Mouse (Mus musculus) left cerebral cortex, postnatal 10 days (tissue): Measurements from ENCODE around the gene Ptprm. TPM values are rescaled to one million over a fixed set of nuclear protein-coding genes. Genes with fewer than 3 reads are reported as not detected.
A peak's percentile ranks its signal among the peaks of the same experiment; 100 is the strongest.

Source experiments
- DNase-seq, 2 experiments: peaks; one replicate each; pipeline ENCODE4 v3.0.0; 2021 to 2022; ENCODE audit warnings: low spot score in 2 of 2, mixed read lengths in 1 of 2; ENCODE audit errors: extremely low spot score in 1 of 2
- intact Hi-C: fragments of 180-260 bp; cut with DNase I; formaldehyde crosslinking; loops from one replicate; pipeline ENCODE4 v1.15.1; 2025
- total RNA-seq, 2 experiments: library from RNA; stranded (reverse); gene quantifications; 2 replicates each; pipeline ENCODE4 v1.2.3; 2021

Ptprm gene
- total RNA-seq, 2 experiments from 2014 or later: 40.4 to 43.0 TPM

GRCm38 (mm10) chr17:66694326-66694725 lies 659.9 kb downstream of the Ptprm start:
- intact Hi-C loops: no loop called here
- DNase-seq: no peak

- intact Hi-C loops: no loop called here
- DNase-seq: no peak
These were observed 660.5 kb downstream of the Ptprm start for GRCm38 (mm10) chr17:66693676-66694304.

GRCm38 (mm10) chr17:66692941-66693675 lies 661.1 kb downstream of the Ptprm start:
- DNase-seq: no peak
- intact Hi-C loops: no loop called here

- peak in 1 of 2 experiments; percentile 27 for DNase-seq
- intact Hi-C loops: no loop called here
These were observed 666.1 kb downstream of the Ptprm start for GRCm38 (mm10) chr17:66688179-66688578.

GRCm38 (mm10) chr17:66687543-66687942 lies 666.7 kb downstream of the Ptprm start:
- intact Hi-C loops: no loop called here
- DNase-seq: no peak

- DNase-seq: peak in 1 of 2 experiments; percentile 31
- intact Hi-C loops: no loop called here
These were observed 667.4 kb downstream of the Ptprm start for GRCm38 (mm10) chr17:66686701-66687489.

GRCm38 (mm10) chr17:66683411-66683810 lies 670.8 kb downstream of the Ptprm start:
- no peak for DNase-seq
- intact Hi-C loops: no loop called here

- intact Hi-C loops: no loop called here
- peak; percentile 31 to 54 for DNase-seq
These were observed 673.6 kb downstream of the Ptprm start for GRCm38 (mm10) chr17:66680662-66681061.

GRCm38 (mm10) chr17:66674667-66675066 lies 679.6 kb downstream of the Ptprm start:
- intact Hi-C loops: loop anchor here (5.0 kb wide), 1 partner anchor 913 kb away; no protein-coding TSS in a partner anchor
- no peak for DNase-seq

- intact Hi-C loops: no loop called here
- DNase-seq: no peak
These were observed 682.5 kb downstream of the Ptprm start for GRCm38 (mm10) chr17:66671715-66672230.

- DNase-seq: no peak
- intact Hi-C loops: no loop called here
These were observed 683.0 kb downstream of the Ptprm start for GRCm38 (mm10) chr17:66671287-66671686.

GRCm38 (mm10) chr17:66665791-66666190 lies 688.5 kb downstream of the Ptprm start:
- intact Hi-C loops: no loop called here
- no peak for DNase-seq

- intact Hi-C loops: no loop called here
- no peak for DNase-seq
These were observed 689.0 kb downstream of the Ptprm start for GRCm38 (mm10) chr17:66665201-66665756.

- intact Hi-C loops: no loop called here
- DNase-seq: no peak
These were observed 689.5 kb downstream of the Ptprm start for GRCm38 (mm10) chr17:66664796-66665195.

- no peak for DNase-seq
- intact Hi-C loops: no loop called here
These were observed 695.0 kb downstream of the Ptprm start for GRCm38 (mm10) chr17:66659242-66659641.

- intact Hi-C loops: no loop called here
- no peak for DNase-seq
These were observed 716.1 kb downstream of the Ptprm start for GRCm38 (mm10) chr17:66637951-66638722.

GRCm38 (mm10) chr17:66619996-66620656 lies 734.1 kb downstream of the Ptprm start:
- intact Hi-C loops: no loop called here
- no peak for DNase-seq

GRCm38 (mm10) chr17:66619255-66619826 lies 734.9 kb downstream of the Ptprm start:
- intact Hi-C loops: no loop called here
- DNase-seq: no peak
